Mouse (Mus musculus) T-helper 17 cell (primary cell): ENCODE results near the gene Selenbp1.

ENCODE experiments used
- in situ Hi-C, 2 experiments: fragments of 300-600 bp; cut with MboI, MseI; formaldehyde crosslinking; loops; 1 replicate in 1 of 2; 2 replicates in 1 of 2; pipeline ENCODE4 v1.15.1; 2025; ENCODE audit warnings: high pct_unique_total_duplicates in 2 of 2

Selenbp1 gene

GRCm38 (mm10) chr3:94931427-94932082 is 1.3 kb upstream of the Selenbp1 start:
- in situ Hi-C loops: loop anchor here in 1 of 2 experiments (5.0 to 25.0 kb wide), 2 partner anchors 239 to 1369 kb away; partner anchors contain the start of genes S100a10 and Selenbp2

- in situ Hi-C loops: loop anchor here in 1 of 2 experiments (5.0 to 25.0 kb wide), 2 partner anchors 240 to 1370 kb away; partner anchors contain the start of genes S100a10 and Selenbp2
Measured at GRCm38 (mm10) chr3:94932279-94932678, 577 bp upstream of the Selenbp1 start.

- in situ Hi-C loops: loop anchor here in 1 of 2 experiments (5.0 to 25.0 kb wide), 2 partner anchors 241 to 1371 kb away; partner anchors contain the start of genes S100a10 and Selenbp2
Measured at GRCm38 (mm10) chr3:94933604-94934003, 748 bp downstream of the Selenbp1 start.

GRCm38 (mm10) chr3:94934564-94934963 is 1.7 kb downstream of the Selenbp1 start:
- in situ Hi-C loops: loop anchor here in 1 of 2 experiments (5.0 to 25.0 kb wide), 2 partner anchors 242 to 1372 kb away; partner anchors contain the start of genes S100a10 and Selenbp2

- in situ Hi-C loops: loop anchor here (5.0 to 25.0 kb wide), 2 partner anchors 238 to 1373 kb away; partner anchors contain the start of gene S100a10 (in 1 of the 2)
Measured at GRCm38 (mm10) chr3:94935332-94935731, 2.5 kb downstream of the Selenbp1 start.

- in situ Hi-C loops: loop anchor here (5.0 to 25.0 kb wide), 2 partner anchors 239 to 1374 kb away; partner anchors contain the start of gene S100a10 (in 1 of the 2)
Measured at GRCm38 (mm10) chr3:94936147-94936546, 3.3 kb downstream of the Selenbp1 start.

- in situ Hi-C loops: loop anchor here (5.0 to 25.0 kb wide), 2 partner anchors 240 to 1375 kb away; partner anchors contain the start of gene S100a10 (in 1 of the 2)
Measured at GRCm38 (mm10) chr3:94937194-94937593, 4.3 kb downstream of the Selenbp1 start.

- in situ Hi-C loops: loop anchor here (10.0 to 25.0 kb wide), 2 partner anchors 55 to 1378 kb away; partner anchors contain the start of gene S100a10 (in 1 of the 2)
Measured at GRCm38 (mm10) chr3:94940033-94940432, 7.2 kb downstream of the Selenbp1 start.

GRCm38 (mm10) chr3:94942211-94942967 is 9.5 kb downstream of the Selenbp1 start:
- in situ Hi-C loops: loop anchor here (10.0 to 25.0 kb wide), 2 partner anchors 52 to 1380 kb away; partner anchors contain the start of gene S100a10 (in 1 of the 2)

- in situ Hi-C loops: loop anchor here (10.0 to 25.0 kb wide), 2 partner anchors 51 to 1381 kb away; partner anchors contain the start of gene S100a10 (in 1 of the 2)
Measured at GRCm38 (mm10) chr3:94943706-94944105, 10.8 kb downstream of the Selenbp1 start.

GRCm38 (mm10) chr3:94948066-94948614 is 15.3 kb downstream of the Selenbp1 start:
- in situ Hi-C loops: loop anchor here (10.0 to 25.0 kb wide), 2 partner anchors 47 to 1386 kb away; partner anchors contain the start of gene S100a10 (in 1 of the 2)

- in situ Hi-C loops: loop anchor here (10.0 to 25.0 kb wide), 2 partner anchors 45 to 1387 kb away; partner anchors contain the start of gene S100a10 (in 1 of the 2)
Measured at GRCm38 (mm10) chr3:94949645-94950044, 16.8 kb downstream of the Selenbp1 start.

- in situ Hi-C loops: no loop called here
Measured at GRCm38 (mm10) chr3:94952806-94953205, 19.9 kb downstream of the Selenbp1 start.

- in situ Hi-C loops: no loop called here
Measured at GRCm38 (mm10) chr3:94953384-94953763, 20.5 kb downstream of the Selenbp1 start.

- in situ Hi-C loops: no loop called here
Measured at GRCm38 (mm10) chr3:94953764-94954616, 21.1 kb downstream of the Selenbp1 start, which contains the start of gene Rfx5. TSS of gene Rfx5 (plus strand) at chr3:94954075.

- in situ Hi-C loops: loop anchor here in 1 of 2 experiments (5.0 kb wide), 1 partner anchor 39 kb away; no protein-coding TSS in a partner anchor
Measured at GRCm38 (mm10) chr3:94958295-94958694, 25.4 kb downstream of the Selenbp1 start.

- in situ Hi-C loops: loop anchor here in 1 of 2 experiments (5.0 kb wide), 1 partner anchor 37 kb away; no protein-coding TSS in a partner anchor
Measured at GRCm38 (mm10) chr3:94959871-94960270, 27.0 kb downstream of the Selenbp1 start.

- in situ Hi-C loops: no loop called here
Measured at GRCm38 (mm10) chr3:94960322-94960721, 27.5 kb downstream of the Selenbp1 start.

GRCm38 (mm10) chr3:94964989-94965388 is 32.1 kb downstream of the Selenbp1 start:
- in situ Hi-C loops: no loop called here

- in situ Hi-C loops: no loop called here
Measured at GRCm38 (mm10) chr3:94965878-94966277, 33.0 kb downstream of the Selenbp1 start.
